Mouse (Mus musculus) hindbrain, embryonic 15.5 days (tissue): ENCODE measurements around the gene Chd1. TPM values are rescaled to one million over a fixed set of nuclear protein-coding genes. Genes with fewer than 3 reads are reported as not detected.
A peak's percentile ranks its signal among the peaks of the same experiment; 100 is the strongest.

Experiments
- ATAC-seq: fragments of 200-750 bp; cut with Nextera tagmentation; 2 replicates; pipeline ENCODE4 v1.8.0; 2017; ENCODE audit warnings: low read depth, moderate number of reproducible peaks, moderate TSS enrichment; ENCODE audit not compliant: low FRiP score
- H3K27ac ChIP-seq: fragments of 300-500 bp; sonication (generic); replicated peaks from 2 replicates; pipeline ENCODE4 v1.5.1; 2015; ENCODE audit warnings: mild to moderate bottlenecking, inconsistent platforms
- H3K27me3 ChIP-seq: fragments of 300-500 bp; sonication (generic); 2 replicates; pipeline ENCODE4 v1.6.1; 2015; ENCODE audit warnings: control low read depth, inconsistent platforms
- H3K36me3 ChIP-seq: fragments of 300-500 bp; sonication (generic); 2 replicates; pipeline ENCODE4 v1.6.1; 2015; ENCODE audit warnings: control low read depth, inconsistent platforms
- H3K4me1 ChIP-seq: fragments of 300-500 bp; sonication (generic); replicated peaks from 2 replicates; pipeline ENCODE4 v1.6.1; 2015; ENCODE audit warnings: control low read depth, inconsistent platforms
- H3K4me2 ChIP-seq: fragments of 300-500 bp; sonication (generic); 2 replicates; pipeline ENCODE4 v1.6.1; 2015; ENCODE audit warnings: moderate library complexity, mild to moderate bottlenecking, inconsistent platforms
- H3K4me3 ChIP-seq: fragments of 300-500 bp; sonication (generic); 2 replicates; pipeline ENCODE4 v1.5.1; 2015; ENCODE audit warnings: mild to moderate bottlenecking, inconsistent platforms
- H3K9ac ChIP-seq: fragments of 300-500 bp; sonication (generic); 2 replicates; pipeline ENCODE4 v1.6.1; 2015; ENCODE audit warnings: inconsistent platforms
- H3K9me3 ChIP-seq: fragments of 300-500 bp; sonication (generic); 2 replicates; pipeline ENCODE4 v1.6.1; 2016; ENCODE audit warnings: control low read depth, inconsistent platforms
- WGBS: fragments of 180-500 bp; shearing (Covaris S2); methylation state at CpG from one replicate; pipeline ENCODE4 v1.1.7; 2015; 5-methylcytosine and 5-hydroxymethylcytosine counted together
- polyA plus RNA-seq: library from polyadenylated mRNA; unstranded; fragments of >200 nt; fragmentation: Nextera tagmentation; extraction: Ambion mirVana; gene quantifications from 2 replicates; pipeline ENCODE4 v1.2.1, GENCODE M21; 2015

Chd1 gene
- 16.6 and 18.0 TPM in 2 replicates for polyA plus RNA-seq

- H3K27ac ChIP-seq = peak within 1 kb of the TSS; percentile 92
- under 1% methylated on average over 86 of the region's 124 CpGs for WGBS
- H3K4me2 ChIP-seq = peak within 1 kb of the TSS; percentile 79
- peak within 1 kb of the TSS; percentile 75 for H3K9ac ChIP-seq
- peaks cover 9% of the 10 kb centered on the region for H3K36me3 ChIP-seq
- peak; percentile 93 for ATAC-seq
- peaks cover 32% of the 10 kb centered on the region for H3K4me1 ChIP-seq
- H3K9me3 ChIP-seq = no peaks in the 10 kb centered on the region
- peak within 1 kb of the TSS; percentile 80 for H3K4me3 ChIP-seq
- H3K27me3 ChIP-seq = no peaks in the 10 kb centered on the region
Measured at GRCm38 (mm10) chr17:15704475-15705300, at the start of gene Chd1. Gene Chd1 (plus strand): TSS chr17:15704967.

DNA sequence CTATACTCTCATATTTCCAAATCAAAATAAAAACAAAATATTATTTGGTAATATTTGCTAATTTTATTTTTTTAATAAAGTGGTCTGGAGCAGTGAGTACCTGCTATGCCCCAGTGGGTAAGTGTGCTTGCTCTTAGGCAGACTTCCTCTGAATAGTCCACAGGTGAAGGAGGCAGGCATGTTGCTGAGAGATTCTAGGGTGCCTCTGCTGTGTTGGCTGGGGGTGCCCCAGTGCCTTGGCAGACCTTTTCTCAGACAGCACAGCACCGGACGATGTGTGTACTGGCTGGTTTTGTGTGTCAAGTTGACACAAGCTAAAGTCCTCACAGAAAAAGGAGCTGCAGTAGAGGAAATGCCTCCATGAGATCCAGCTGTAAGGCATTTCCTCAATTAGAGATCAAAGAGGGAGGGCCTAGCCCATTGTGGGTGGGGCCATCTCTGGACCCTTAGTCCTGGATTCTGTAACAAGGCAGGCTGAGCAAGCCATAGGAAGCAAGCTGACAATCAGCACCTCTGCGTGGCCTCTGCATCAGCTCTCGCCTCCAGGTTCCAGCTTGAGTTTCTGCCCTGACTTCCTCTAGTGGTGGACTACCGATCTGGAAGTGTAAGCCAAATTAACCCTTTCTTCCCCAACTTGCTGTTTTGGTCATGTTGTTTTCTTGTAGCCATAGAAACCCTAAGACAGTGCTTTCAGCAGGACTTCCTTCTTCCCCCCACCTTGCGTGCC is 47.7 kb upstream of the Chd1 start:
- Histone ChIP-seq H3K4me1 (no peaks in the 10 kb centered on the region), H3K4me3 (no peak overlapping the region), H3K9ac (no peak overlapping the region), H3K36me3 (no peaks in the 10 kb centered on the region), H3K9me3 (no peaks in the 10 kb centered on the region), H3K27ac (no peak overlapping the region), H3K27me3 (no peaks in the 10 kb centered on the region), H3K4me2 (0 out of 2 replicates have a peak overlapping the region, but pooled peaks have one; percentile 11)
- 34% methylated on average over 6 of the region's 6 CpGs for WGBS
- ATAC-seq = no peak

DNA sequence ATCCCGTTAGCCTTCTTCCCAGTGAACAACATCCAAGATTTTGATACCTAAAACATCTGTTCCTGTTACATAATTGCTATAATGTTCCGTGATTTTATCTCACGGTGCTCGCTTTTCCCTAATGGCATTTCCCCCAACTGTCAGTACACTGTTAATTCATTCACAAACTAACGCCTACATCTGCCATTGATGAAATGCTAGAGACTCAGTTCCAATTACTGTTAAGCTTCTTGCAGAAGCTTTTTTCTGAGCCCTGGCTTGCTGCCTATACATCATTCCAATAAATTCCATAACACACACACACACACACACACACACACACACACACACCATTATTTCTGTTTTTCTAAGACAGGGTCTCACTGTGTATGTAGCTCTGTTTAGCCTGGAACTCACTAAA is 31.9 kb upstream of the Chd1 start:
- no peak overlapping the region for H3K4me3 ChIP-seq
- ATAC-seq = no peak
- no peak overlapping the region for H3K27ac ChIP-seq
- no peaks in the 10 kb centered on the region for H3K27me3 ChIP-seq
- H3K9me3 ChIP-seq = no peaks in the 10 kb centered on the region
- no peaks in the 10 kb centered on the region for H3K4me1 ChIP-seq
- H3K36me3 ChIP-seq = no peaks in the 10 kb centered on the region
- no peak overlapping the region for H3K9ac ChIP-seq
- WGBS = 74% methylated on average over 5 of the region's 5 CpGs
- no peak overlapping the region for H3K4me2 ChIP-seq

GRCm38 (mm10) chr17:15677970-15678645 is 26.7 kb upstream of the Chd1 start:
- no peak overlapping the region for H3K4me3 ChIP-seq
- H3K27me3 ChIP-seq = no peaks in the 10 kb centered on the region
- no peaks in the 10 kb centered on the region for H3K36me3 ChIP-seq
- no peaks in the 10 kb centered on the region for H3K4me1 ChIP-seq
- H3K27ac ChIP-seq = no peak overlapping the region
- no peaks in the 10 kb centered on the region for H3K9me3 ChIP-seq
- WGBS = 13% methylated on average over 6 of the region's 6 CpGs
- no peak overlapping the region for H3K4me2 ChIP-seq
- ATAC-seq = no peak
- H3K9ac ChIP-seq = no peak overlapping the region

- Histone ChIP-seq H3K27me3 (no peaks in the 10 kb centered on the region), H3K4me3 (no peak overlapping the region), H3K9me3 (no peaks in the 10 kb centered on the region), H3K9ac (no peak overlapping the region), H3K27ac (no peak overlapping the region), H3K36me3 (no peaks in the 10 kb centered on the region), H3K4me2 (no peak overlapping the region), H3K4me1 (no peaks in the 10 kb centered on the region)
- WGBS = 92% methylated on average over 9 of the region's 9 CpGs
- no peak for ATAC-seq
Measured at GRCm38 (mm10) chr17:15679966-15680630, 24.7 kb upstream of the Chd1 start.

DNA sequence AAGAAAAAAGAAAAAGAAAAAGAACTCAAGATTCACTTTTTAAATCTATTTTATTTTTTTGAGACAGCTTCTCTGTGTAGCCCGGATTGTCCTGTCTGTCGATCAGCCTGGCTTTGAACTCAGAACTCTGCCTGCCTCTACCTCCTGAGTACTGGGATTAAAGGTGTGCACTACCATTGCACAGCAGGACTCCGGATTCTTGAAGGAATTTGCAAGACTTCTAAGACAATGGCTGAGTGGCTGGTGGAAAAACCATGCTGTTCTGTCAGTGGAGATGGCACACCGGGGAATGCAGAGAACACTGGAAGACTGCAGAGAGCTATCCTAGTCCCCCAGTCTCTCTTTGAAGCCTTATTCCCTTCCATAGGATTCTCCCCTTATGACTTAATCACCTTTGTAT is 24.1 kb upstream of the Chd1 start:
- Histone ChIP-seq H3K27ac (no peak overlapping the region), H3K27me3 (no peaks in the 10 kb centered on the region), H3K4me2 (no peak overlapping the region), H3K9me3 (no peaks in the 10 kb centered on the region), H3K4me1 (no peaks in the 10 kb centered on the region), H3K4me3 (no peak overlapping the region), H3K36me3 (no peaks in the 10 kb centered on the region), H3K9ac (no peak overlapping the region)
- no peak for ATAC-seq
- whole genome bisulfite sequencing = 88% methylated on average over 4 of the region's 4 CpGs

DNA sequence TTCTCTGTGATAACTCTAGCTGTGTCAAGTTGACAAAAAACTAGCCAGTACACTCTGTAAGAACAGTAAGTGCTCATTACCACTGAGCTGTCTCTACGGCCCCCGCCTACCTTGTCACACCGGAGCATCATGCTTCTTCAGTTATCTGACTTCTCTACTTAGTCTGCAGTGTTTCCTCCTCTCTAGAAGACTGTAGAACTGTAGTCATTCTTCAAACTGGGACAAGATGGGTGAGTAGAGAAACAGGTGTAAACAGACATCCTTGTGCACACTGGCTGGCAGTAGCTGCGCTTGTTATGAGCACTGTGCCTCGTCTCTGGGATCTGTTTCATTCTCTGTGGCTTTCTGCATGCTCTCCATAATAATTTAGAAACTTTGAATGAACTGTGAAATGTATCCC is 18.4 kb upstream of the Chd1 start:
- no peaks in the 10 kb centered on the region for H3K36me3 ChIP-seq
- H3K4me3 ChIP-seq = no peak overlapping the region
- H3K9ac ChIP-seq = no peak overlapping the region
- ATAC-seq = no peak
- no peaks in the 10 kb centered on the region for H3K4me1 ChIP-seq
- no peaks in the 10 kb centered on the region for H3K27me3 ChIP-seq
- no peaks in the 10 kb centered on the region for H3K9me3 ChIP-seq
- no peak overlapping the region for H3K4me2 ChIP-seq
- WGBS = 92% methylated on average over 5 of the region's 5 CpGs
- H3K27ac ChIP-seq = no peak overlapping the region

- H3K4me2 ChIP-seq = no peak overlapping the region
- no peak overlapping the region for H3K27ac ChIP-seq
- no peaks in the 10 kb centered on the region for H3K4me1 ChIP-seq
- no peaks in the 10 kb centered on the region for H3K9me3 ChIP-seq
- no peaks in the 10 kb centered on the region for H3K36me3 ChIP-seq
- H3K9ac ChIP-seq = no peak overlapping the region
- 67% methylated on average over 1 of the region's 1 CpGs for WGBS
- no peaks in the 10 kb centered on the region for H3K27me3 ChIP-seq
- no peak overlapping the region for H3K4me3 ChIP-seq
- no peak for ATAC-seq
Measured at GRCm38 (mm10) chr17:15690304-15690703, 14.5 kb upstream of the Chd1 start.

GRCm38 (mm10) chr17:15695566-15695965 is 9.2 kb upstream of the Chd1 start:
- 92% methylated on average over 2 of the region's 2 CpGs for WGBS

DNA sequence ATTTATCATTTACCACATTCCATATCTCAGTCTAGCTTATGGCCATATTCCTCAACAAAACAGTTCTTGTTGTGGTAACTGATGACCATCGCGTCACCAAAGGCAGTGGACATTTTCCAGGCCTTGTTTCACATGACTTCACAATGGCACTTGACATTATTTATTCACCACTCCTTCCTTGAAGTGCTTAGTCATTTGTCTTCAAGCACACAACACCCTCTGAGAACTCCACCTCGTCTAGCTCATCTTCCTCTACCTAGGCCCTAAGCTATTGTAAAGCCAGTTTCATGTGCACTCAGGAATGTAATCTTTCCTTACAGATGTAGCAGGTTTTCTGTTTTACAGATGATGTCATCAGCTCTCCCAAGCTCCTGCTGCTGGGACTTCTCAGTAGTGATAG is 5.8 kb upstream of the Chd1 start:
- WGBS = 95% methylated on average over 3 of the region's 3 CpGs

More at GRCm38 (mm10) chr17:15695566-15695965, 9.2 kb upstream of the Chd1 start:
- Histone ChIP-seq H3K36me3 (no peaks in the 10 kb centered on the region), H3K4me1 (no peaks in the 10 kb centered on the region), H3K4me3 (no peak overlapping the region), H3K27ac (no peak overlapping the region), H3K27me3 (no peaks in the 10 kb centered on the region), H3K9ac (no peak overlapping the region), H3K4me2 (no peak overlapping the region), H3K9me3 (no peaks in the 10 kb centered on the region)
- ATAC-seq = no peak

GRCm38 (mm10) chr17:15701505-15701904 is 3.3 kb upstream of the Chd1 start:
- no peaks in the 10 kb centered on the region for H3K9me3 ChIP-seq
- H3K9ac ChIP-seq = no peak overlapping the region
- no peaks in the 10 kb centered on the region for H3K36me3 ChIP-seq
- no peaks in the 10 kb centered on the region for H3K27me3 ChIP-seq
- ATAC-seq = no peak
- no peak overlapping the region for H3K4me3 ChIP-seq
- H3K4me2 ChIP-seq = no peak overlapping the region
- H3K27ac ChIP-seq = no peak overlapping the region
- peaks cover 13% of the 10 kb centered on the region for H3K4me1 ChIP-seq
- WGBS = 92% methylated on average over 5 of the region's 5 CpGs

More for the DNA sequence above, 5.8 kb upstream of the Chd1 start:
- H3K9ac ChIP-seq = no peak overlapping the region
- no peaks in the 10 kb centered on the region for H3K36me3 ChIP-seq
- no peaks in the 10 kb centered on the region for H3K27me3 ChIP-seq
- H3K9me3 ChIP-seq = no peaks in the 10 kb centered on the region
- H3K4me2 ChIP-seq = no peak overlapping the region
- no peak overlapping the region for H3K4me3 ChIP-seq
- no peak overlapping the region for H3K27ac ChIP-seq
- H3K4me1 ChIP-seq = peaks cover 3% of the 10 kb centered on the region
- no peak for ATAC-seq
